Mouse (Mus musculus) MEL (cell line): ENCODE results near the gene Spata32. TPM values are rescaled to one million over a fixed set of nuclear protein-coding genes. Genes with fewer than 3 reads are reported as not detected.

ENCODE experiments used
- DNase-seq: peaks from one replicate; pipeline ENCODE4 v3.0.0; 2011; ENCODE audit warnings: low read depth, low spot score
- H3K27ac ChIP-seq: 2 replicates; pipeline ENCODE4 v1.5.1; 2012; ENCODE audit warnings: low read depth, mild to moderate bottlenecking, control low read depth, low read length, moderate library complexity; ENCODE audit not compliant: control insufficient read depth
- H3K27me3 ChIP-seq, 2 experiments: fragments of 150-350 bp in 1 of 2; sonication (generic) in 1 of 2; 2 replicates each; pipeline ENCODE4 v1.6.1; 2012; ENCODE audit warnings: low read length in 2 of 2, mild to moderate bottlenecking in 2 of 2, improper control_type of control experiment in 1 of 2, moderate library complexity in 1 of 2; ENCODE audit not compliant: insufficient read depth in 2 of 2, control insufficient read depth in 1 of 2
- H3K36me3 ChIP-seq, 2 experiments: 2 replicates each; pipeline ENCODE4 v1.6.1; 2012 to 2014; ENCODE audit warnings: low read length in 2 of 2, improper control_type of control experiment in 1 of 2, inconsistent platforms in 1 of 2, mild to moderate bottlenecking in 1 of 2; ENCODE audit not compliant: insufficient read depth in 2 of 2, control insufficient read depth in 1 of 2
- H3K4me1 ChIP-seq, 2 experiments: fragments of 150-350 bp in 1 of 2; sonication (generic) in 1 of 2; 2 replicates each; pipeline ENCODE4 v1.6.1; 2012; ENCODE audit warnings: low read length in 2 of 2, improper control_type of control experiment in 1 of 2, mild to moderate bottlenecking in 1 of 2; ENCODE audit not compliant: insufficient read depth in 2 of 2, control insufficient read depth in 1 of 2
- H3K4me3 ChIP-seq, 2 experiments: fragments of 150-350 bp in 1 of 2; sonication (generic) in 1 of 2; 2 replicates each; pipeline ENCODE4 v1.5.1; 2012; ENCODE audit warnings: low read depth in 2 of 2, low read length in 2 of 2, mild to moderate bottlenecking in 2 of 2, moderate library complexity in 2 of 2, control low read depth in 1 of 2, improper control_type of control experiment in 1 of 2; ENCODE audit not compliant: control insufficient read depth in 1 of 2, insufficient read depth in 1 of 2
- H3K79me2 ChIP-seq: 2 replicates; pipeline ENCODE4 v1.6.1; 2012; ENCODE audit warnings: mild to moderate bottlenecking, low read length, moderate library complexity; ENCODE audit not compliant: control insufficient read depth, poor library complexity, insufficient read depth
- H3K9ac ChIP-seq: 2 replicates; pipeline ENCODE4 v1.6.1; 2012; ENCODE audit warnings: low read depth, mild to moderate bottlenecking, control low read depth, low read length, moderate library complexity; ENCODE audit not compliant: control insufficient read depth, poor library complexity, severe bottlenecking
- H3K9me3 ChIP-seq: fragments of 150-350 bp; sonication (generic); replicated peaks from 2 replicates; pipeline ENCODE4 v1.6.1; 2012; ENCODE audit warnings: mild to moderate bottlenecking, low read length, improper control_type of control experiment, moderate library complexity; ENCODE audit not compliant: insufficient read depth
- BHLHE40 ChIP-seq: IDR thresholded peaks from 2 replicates; pipeline ENCODE4 v1.6.1; 2012; ENCODE audit warnings: low read depth, mild to moderate bottlenecking, inconsistent platforms, low read length, improper control_type of control experiment, borderline replicate concordance
- CHD1 ChIP-seq: IDR thresholded peaks from 2 replicates; pipeline ENCODE4 v1.6.1; 2012; ENCODE audit warnings: low read depth, mild to moderate bottlenecking, inconsistent platforms, low read length, improper control_type of control experiment
- CTCF ChIP-seq, 3 experiments: IDR thresholded peaks in 2 of 3; conservative IDR thresholded peaks in 1 of 3; 2 replicates each; pipeline ENCODE4 v1.5.1; 2011 to 2012; ENCODE audit warnings: low read length in 3 of 3, low read depth in 2 of 3, mild to moderate bottlenecking in 2 of 3, improper control_type of control experiment in 1 of 3, inconsistent platforms in 1 of 3, mixed read lengths in 1 of 3, moderate library complexity in 1 of 3; ENCODE audit not compliant: control insufficient read depth in 1 of 3, insufficient read depth in 1 of 3, poor library complexity in 1 of 3, severe bottlenecking in 1 of 3
- HCFC1 ChIP-seq: IDR thresholded peaks from 2 replicates; pipeline ENCODE4 v1.6.1; 2012; ENCODE audit warnings: low read depth, mild to moderate bottlenecking, inconsistent platforms, low read length, improper control_type of control experiment, moderate library complexity
- KAT2A ChIP-seq: conservative IDR thresholded peaks from 2 replicates; pipeline ENCODE4 v1.6.1; 2012; ENCODE audit warnings: low read depth, low read length, improper control_type of control experiment, inconsistent platforms
- MAFK ChIP-seq: IDR thresholded peaks from 2 replicates; pipeline ENCODE4 v1.6.1; 2011; ENCODE audit warnings: low read depth, mild to moderate bottlenecking, low read length, improper control_type of control experiment, borderline replicate concordance
- MAX ChIP-seq: IDR thresholded peaks from 2 replicates; pipeline ENCODE4 v1.6.1; 2011; ENCODE audit warnings: low read length, improper control_type of control experiment
- MAZ ChIP-seq: IDR thresholded peaks from 2 replicates; pipeline ENCODE4 v1.6.1; 2012; ENCODE audit warnings: low read depth, mild to moderate bottlenecking, inconsistent platforms, low read length, improper control_type of control experiment
- MEF2A ChIP-seq: IDR thresholded peaks from 2 replicates; pipeline ENCODE4 v1.6.1; 2014; ENCODE audit warnings: low read depth, mild to moderate bottlenecking, inconsistent platforms, low read length, improper control_type of control experiment; ENCODE audit not compliant: poor library complexity, insufficient replicate concordance, severe bottlenecking; ENCODE audit errors: extremely low read depth
- MYB ChIP-seq: IDR thresholded peaks from 2 replicates; pipeline ENCODE4 v1.6.1; 2011; ENCODE audit warnings: mild to moderate bottlenecking, low read depth, low read length, improper control_type of control experiment
- NELFE ChIP-seq: IDR thresholded peaks from 2 replicates; pipeline ENCODE4 v1.6.1; 2011; ENCODE audit warnings: low read depth, low read length, improper control_type of control experiment
- POLR2A ChIP-seq, 2 experiments: IDR thresholded peaks; 2 replicates each; pipeline ENCODE4 v1.6.1; 2011 to 2012; ENCODE audit warnings: low read length in 2 of 2, mild to moderate bottlenecking in 2 of 2, control low read depth in 1 of 2, improper control_type of control experiment in 1 of 2, low read depth in 1 of 2, moderate library complexity in 1 of 2; ENCODE audit not compliant: control insufficient read depth in 1 of 2, insufficient read depth in 1 of 2, poor library complexity in 1 of 2
- POLR2AphosphoS5 ChIP-seq: IDR thresholded peaks from 2 replicates; pipeline ENCODE4 v1.6.1; 2012; ENCODE audit warnings: low read depth, borderline replicate concordance, mild to moderate bottlenecking, inconsistent platforms, low read length, moderate library complexity, mixed read lengths
- RAD21 ChIP-seq: IDR thresholded peaks from 2 replicates; pipeline ENCODE4 v1.6.1; 2011; ENCODE audit warnings: mild to moderate bottlenecking, low read depth, low read length, improper control_type of control experiment
- TAL1 ChIP-seq: IDR thresholded peaks from 2 replicates; pipeline ENCODE4 v1.6.1; 2012; ENCODE audit warnings: mild to moderate bottlenecking, inconsistent platforms, low read length, moderate library complexity, mixed read lengths
- TBP ChIP-seq: IDR thresholded peaks from 2 replicates; pipeline ENCODE4 v1.8.0; 2011; ENCODE audit warnings: low read depth, low read length, improper control_type of control experiment
- USF2 ChIP-seq, 2 experiments: IDR thresholded peaks; 2 replicates each; pipeline ENCODE4 v1.6.1; 2011 to 2012; ENCODE audit warnings: improper control_type of control experiment in 2 of 2, low read length in 2 of 2, borderline replicate concordance in 1 of 2, inconsistent platforms in 1 of 2, low read depth in 1 of 2, mild to moderate bottlenecking in 1 of 2; ENCODE audit not compliant: insufficient read depth in 1 of 2
- ZC3H11A ChIP-seq: IDR thresholded peaks from 2 replicates; pipeline ENCODE4 v1.6.1; 2012; ENCODE audit warnings: low read depth, mild to moderate bottlenecking, inconsistent platforms, low read length, improper control_type of control experiment
- ZNF384 ChIP-seq: IDR thresholded peaks from 2 replicates; pipeline ENCODE4 v1.6.1; 2012; ENCODE audit warnings: low read depth, mild to moderate bottlenecking, inconsistent platforms, low read length, improper control_type of control experiment
- polyA plus RNA-seq, 2 experiments: library from polyadenylated mRNA; stranded (reverse) in 1 of 2; unstranded in 1 of 2; fragments of >175 nt in 1 of 2; fragments of >200 nt in 1 of 2; gene quantifications; 2 replicates each; pipeline versions ENCODE4 v1.2.1 to v1.2.4; 2012; ENCODE audit warnings: low replicate concordance in 2 of 2, low read depth in 1 of 2; ENCODE audit not compliant: insufficient read length in 2 of 2, insufficient read depth in 1 of 2, missing spikeins in 1 of 2
- total RNA-seq: library from RNA; depleted of rRNA; stranded (reverse); fragments of 300-350 nt; gene quantifications from 2 replicates; pipeline ENCODE4 v1.2.3, GENCODE M21; 2012

Gene Spata32
- total and polyA plus RNA-seq, 3 experiments: not detected

DNA sequence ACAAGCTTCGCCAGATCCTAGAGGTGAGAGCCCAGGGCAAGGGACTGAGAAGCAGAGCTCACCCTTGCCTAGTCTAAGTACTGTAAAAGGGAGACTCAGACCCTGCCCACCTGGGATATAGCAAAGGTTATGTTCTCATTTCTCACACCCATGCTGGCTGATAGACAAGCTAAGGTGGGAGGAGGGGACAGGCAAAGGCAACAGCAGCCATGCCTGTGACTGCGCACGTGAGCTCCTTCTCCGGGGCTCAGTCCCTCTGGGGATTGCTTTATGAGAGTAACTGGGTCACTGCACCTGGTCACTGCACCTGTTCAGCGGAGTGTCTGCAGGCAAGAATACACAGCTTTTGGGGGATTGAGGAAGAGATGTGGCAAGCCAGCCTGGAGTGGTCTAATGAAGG lies 22.6 kb downstream of the Spata32 start:
- H3K9ac ChIP-seq: no peak overlapping the region
- no peaks in the 10 kb centered on the region for H3K9me3 ChIP-seq
- H3K4me3 ChIP-seq: no peak overlapping the region
- TF ChIP-seq CHD1 (no peak), MYB (no peak)
- no peak for DNase-seq
- no peak overlapping the region for H3K27ac ChIP-seq
- no peaks in the 10 kb centered on the region for H3K27me3 ChIP-seq
- H3K4me1 ChIP-seq: no peaks in the 10 kb centered on the region
- no peaks in the 10 kb centered on the region for H3K36me3 ChIP-seq
- H3K79me2 ChIP-seq: no peaks in the 10 kb centered on the region

DNA sequence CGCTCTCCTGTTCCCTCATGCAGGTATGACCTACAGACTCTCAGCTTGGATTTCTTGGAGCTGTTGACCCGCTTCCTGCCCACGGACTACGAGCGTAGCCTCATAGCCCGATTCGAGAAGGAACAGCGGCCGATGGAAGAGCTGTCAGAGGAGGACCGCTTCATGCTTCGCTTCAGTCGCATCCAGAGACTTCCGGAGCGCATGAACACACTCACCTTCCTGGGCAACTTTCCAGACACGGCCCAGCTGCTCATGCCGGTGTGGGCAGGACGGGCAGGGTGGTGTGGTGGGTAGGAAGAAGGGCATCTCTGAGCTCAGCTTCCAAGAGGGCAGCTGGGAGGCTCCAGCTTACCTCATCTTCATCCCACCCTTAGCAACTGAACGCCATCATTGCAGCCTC lies 23.0 kb downstream of the Spata32 start:
- TF ChIP-seq MYB (no peak), TAL1 (no peak), POLR2A (IDR thresholded peaks at IDR 0.05; ENCODE audit: control insufficient read depth in 1 of 2, insufficient read depth in 1 of 2, low read depth in 1 of 2, low read length in 2 of 2, poor library complexity in 1 of 2) (no peak), MAX (no peak), RAD21 (no peak), CHD1 (no peak), HCFC1 (no peak), MAZ (no peak), TBP (no peak), POLR2AphosphoS5 (no peak)
- Histone ChIP-seq H3K4me1 (no peaks in the 10 kb centered on the region), H3K27ac (no peak overlapping the region), H3K9me3 (no peaks in the 10 kb centered on the region), H3K4me3 (no peak overlapping the region), H3K9ac (no peak overlapping the region), H3K36me3 (no peaks in the 10 kb centered on the region), H3K27me3 (no peaks in the 10 kb centered on the region), H3K79me2 (no peaks in the 10 kb centered on the region)
- DNase-seq: no peak

DNA sequence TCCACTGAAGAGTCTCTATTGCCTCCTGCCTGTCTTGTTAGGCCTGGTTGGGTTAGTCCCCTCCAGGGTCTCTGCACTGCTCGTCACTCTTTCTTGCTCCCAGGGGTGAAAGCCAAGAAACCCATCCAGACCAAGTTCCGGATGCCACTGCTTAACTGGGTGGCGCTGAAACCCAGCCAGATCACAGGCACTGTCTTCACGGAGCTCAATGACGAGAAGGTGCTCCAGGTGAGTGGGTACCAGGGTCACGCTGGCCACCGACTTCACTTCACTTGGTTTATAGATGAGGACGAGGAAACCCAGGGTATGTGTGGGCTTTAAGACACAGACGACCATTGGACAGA lies 24.4 kb downstream of the Spata32 start:
- Histone ChIP-seq H3K79me2 (no peaks in the 10 kb centered on the region), H3K4me1 (no peaks in the 10 kb centered on the region), H3K4me3 (no peak overlapping the region), H3K9me3 (no peaks in the 10 kb centered on the region), H3K9ac (no peak overlapping the region), H3K27me3 (no peaks in the 10 kb centered on the region), H3K36me3 (no peaks in the 10 kb centered on the region), H3K27ac (no peak overlapping the region)
- TF ChIP-seq ZC3H11A (no peak), NELFE (no peak), MAFK (no peak), KAT2A (no peak), CTCF (IDR thresholded peaks at IDR 0.05 in 2 of 3, conservative IDR thresholded peaks at IDR 0.05 in 1 of 3; ENCODE audit: control insufficient read depth in 1 of 3, insufficient read depth in 1 of 3, low read depth in 2 of 3, low read length in 3 of 3, poor library complexity in 1 of 3, severe bottlenecking in 1 of 3) (no peak), MAX (no peak), RAD21 (no peak), MEF2A (no peak), BHLHE40 (no peak), CHD1 (no peak), TBP (no peak), USF2 (IDR thresholded peaks at IDR 0.05; ENCODE audit: borderline replicate concordance in 1 of 2, insufficient read depth in 1 of 2, low read depth in 1 of 2, low read length in 2 of 2) (no peak), POLR2A (IDR thresholded peaks at IDR 0.05; ENCODE audit: control insufficient read depth in 1 of 2, insufficient read depth in 1 of 2, low read depth in 1 of 2, low read length in 2 of 2, poor library complexity in 1 of 2) (no peak), ZNF384 (no peak)
- DNase-seq: no peak
